Mouse (Mus musculus) heart, adult 2 months (tissue): ENCODE results near the gene Cnga4.

Experiments used
- CTCF ChIP-seq: fragments of 200-600 bp; IDR thresholded peaks from 2 replicates; pipeline ENCODE4 v1.8.1; 2022; ENCODE audit warnings: antibody characterized with exemption, mild to moderate bottlenecking, moderate library complexity
- EP300 ChIP-seq: fragments of 200-500 bp; IDR thresholded peaks from 2 replicates; pipeline ENCODE4 v1.6.1; 2011; ENCODE audit warnings: low read depth, low read length, control low read depth; ENCODE audit not compliant: insufficient read depth

DNA sequence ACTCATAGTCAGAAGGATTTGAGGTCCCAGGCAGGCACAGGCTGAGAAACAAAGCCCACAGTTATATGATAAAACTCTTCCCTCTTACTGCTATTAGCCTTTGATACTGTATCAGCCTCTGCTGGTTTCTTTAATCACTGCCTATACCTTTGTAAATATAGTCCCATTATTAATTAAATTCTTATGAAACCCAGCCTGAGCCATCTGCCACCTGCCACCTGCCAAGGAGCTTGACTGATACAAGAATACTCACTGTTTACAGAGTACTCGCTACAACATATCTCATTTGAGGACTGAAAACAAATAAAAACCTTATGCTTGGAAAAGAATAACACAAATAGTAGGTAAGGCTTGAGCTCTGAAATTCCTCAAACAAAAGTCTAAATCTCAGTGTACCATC is 9.8 kb upstream of the Cnga4 start:
- TF ChIP-seq EP300 (no peak), CTCF (no peak)
